Mouse (Mus musculus) embryonic stem cell, embryonic (primary cell): ENCODE results near the gene Ppp1r9b.

Source experiments
- CTCF ChIA-PET, 4 experiments: fragments of 300-600 bp in 2 of 4; fragments of 350-600 bp in 2 of 4; sonication (Branson Sonifier 250); formaldehyde crosslinking; loops; one replicate each; lab custom pipeline; 2022; ENCODE audit warnings: inconsistent platforms in 2 of 4; lab: Charles Lee
- POLR2A ChIA-PET, 4 experiments: fragments of 300-600 bp in 2 of 4; fragments of 350-600 bp in 2 of 4; sonication (Branson Sonifier 250); formaldehyde crosslinking; loops; one replicate each; lab custom pipeline; 2022; ENCODE audit warnings: antibody characterized with exemption in 4 of 4, inconsistent platforms in 1 of 4; lab: Charles Lee

Ppp1r9b gene

GRCm38 (mm10) chr11:95038156-95038817 is 47.5 kb downstream of the Ppp1r9b start:
- CTCF ChIA-PET: interaction anchor here in 1 of 4 experiments (0.6 kb wide), 1 partner anchor 1222 kb away, joined by 4 read pairs; no protein-coding TSS in a partner anchor

GRCm38 (mm10) chr11:95038818-95039655 is 48.2 kb downstream of the Ppp1r9b start:
- ChIA-PET CTCF (interaction anchor here in 2 of 4 experiments (0.5 to 1.9 kb wide), 2 partner anchors 213 to 1359 kb away, joined by 3 to 4 read pairs; no protein-coding TSS in a partner anchor), POLR2A (interaction anchor here in 1 of 4 experiments (2.5 kb wide), 1 partner anchor 37 kb away, joined by 6 read pairs; the partner anchor contains the start of gene Itga3)

More at GRCm38 (mm10) chr11:95038156-95038817, 47.5 kb downstream of the Ppp1r9b start:
- POLR2A ChIA-PET: no interaction called here

- ChIA-PET CTCF (interaction anchor here in 3 of 4 experiments (0.5 to 1.9 kb wide), 3 partner anchors 53 to 1358 kb away, joined by 3 to 4 read pairs (median 3); no protein-coding TSS in a partner anchor), POLR2A (interaction anchor here in 2 of 4 experiments (0.6 to 2.5 kb wide), 4 partner anchors 15 to 271 kb away, joined by 3 to 6 read pairs (median 3); partner anchors contain the start of gene Itga3 (in 1 of the 2))
Measured at GRCm38 (mm10) chr11:95039766-95040165, 48.9 kb downstream of the Ppp1r9b start.

GRCm38 (mm10) chr11:95040491-95041138 is 49.8 kb downstream of the Ppp1r9b start:
- ChIA-PET POLR2A (interaction anchor here in 2 of 4 experiments (0.6 to 2.5 kb wide), 5 partner anchors 11 to 270 kb away, joined by 3 to 6 read pairs (median 3); partner anchors contain the start of gene Itga3 (in 1 of the 2)), CTCF (interaction anchor here in 3 of 4 experiments (0.6 to 2.2 kb wide), 6 partner anchors 16 to 211 kb away, joined by 3 to 6 read pairs (median 4); no protein-coding TSS in a partner anchor)

GRCm38 (mm10) chr11:95041139-95041609 is 50.3 kb downstream of the Ppp1r9b start, which contains the start of gene Pdk2:
Pdk2 (minus strand) TSS chr11:95041354.
- ChIA-PET POLR2A (interaction anchor here in 3 of 4 experiments (0.6 to 2.5 kb wide), 15 partner anchors 11 to 271 kb away, joined by 3 to 6 read pairs (median 3); partner anchors contain the start of genes Itga3 (in 2 of the 3) and Ppp1r9b (in 1 of the 3)), CTCF (interaction anchor here (0.6 to 2.5 kb wide), 26 partner anchors 8 to 255 kb away, joined by 3 to 19 read pairs (median 4); no protein-coding TSS in a partner anchor)

- ChIA-PET CTCF (interaction anchor here (0.5 to 2.5 kb wide), 47 partner anchors 9 to 567 kb away, joined by 3 to 19 read pairs (median 4); partner anchors contain the start of gene Itga3 (in 1 of the 4)), POLR2A (interaction anchor here in 3 of 4 experiments (0.6 to 2.1 kb wide), 21 partner anchors 9 to 556 kb away, joined by 3 to 6 read pairs (median 3); partner anchors contain the start of genes Ppp1r9b (in 2 of the 3) and Itga3 (in 1 of the 3))
Measured at GRCm38 (mm10) chr11:95042096-95042495, 51.3 kb downstream of the Ppp1r9b start.

GRCm38 (mm10) chr11:95043060-95043459 is 52.2 kb downstream of the Ppp1r9b start:
- ChIA-PET POLR2A (interaction anchor here in 3 of 4 experiments (0.6 to 2.1 kb wide), 5 partner anchors 9 to 464 kb away, joined by 3 to 5 read pairs (median 3); partner anchors contain the start of gene Itga3 (in 1 of the 3)), CTCF (interaction anchor here in 3 of 4 experiments (0.7 to 2.5 kb wide), 12 partner anchors 10 to 216 kb away, joined by 3 to 19 read pairs (median 5); no protein-coding TSS in a partner anchor)

GRCm38 (mm10) chr11:95043608-95044007 is 52.8 kb downstream of the Ppp1r9b start:
- POLR2A ChIA-PET: interaction anchor here in 2 of 4 experiments (0.6 to 1.2 kb wide), 3 partner anchors 10 to 101 kb away, joined by 3 read pairs; no protein-coding TSS in a partner anchor
- CTCF ChIA-PET: interaction anchor here in 2 of 4 experiments (0.7 to 2.5 kb wide), 6 partner anchors 10 to 215 kb away, joined by 3 to 19 read pairs (median 4); no protein-coding TSS in a partner anchor

- CTCF ChIA-PET: interaction anchor here in 2 of 4 experiments (0.6 to 1.4 kb wide), 3 partner anchors 26 to 187 kb away, joined by 3 to 5 read pairs (median 3); no protein-coding TSS in a partner anchor
- POLR2A ChIA-PET: interaction anchor here in 1 of 4 experiments (1.2 kb wide), 1 partner anchor 11 kb away, joined by 3 read pairs; no protein-coding TSS in a partner anchor
Measured at GRCm38 (mm10) chr11:95044185-95044870, 53.5 kb downstream of the Ppp1r9b start.

GRCm38 (mm10) chr11:95046980-95047680 is 56.3 kb downstream of the Ppp1r9b start:
- ChIA-PET POLR2A (interaction anchor here in 1 of 4 experiments (1.1 to 1.7 kb wide), 3 partner anchors 9 to 111 kb away, joined by 3 to 7 read pairs (median 4); partner anchors contain the start of gene Col1a1), CTCF (interaction anchor here (0.6 to 2.2 kb wide), 18 partner anchors 10 to 474 kb away, joined by 3 to 7 read pairs (median 4); no protein-coding TSS in a partner anchor)

GRCm38 (mm10) chr11:95053062-95053461 is 62.2 kb downstream of the Ppp1r9b start:
- POLR2A ChIA-PET: interaction anchor here in 1 of 4 experiments (0.6 kb wide), 1 partner anchor 57 kb away, joined by 5 read pairs; no protein-coding TSS in a partner anchor
- CTCF ChIA-PET: interaction anchor here in 1 of 4 experiments (0.6 kb wide), 1 partner anchor 560 kb away, joined by 4 read pairs; no protein-coding TSS in a partner anchor
